Mouse (Mus musculus) E14TG2a.4 (cell line): Measurements from ENCODE around the gene Tenm2.

ENCODE experiments used
- CTCF ChIP-seq: conservative IDR thresholded peaks from 2 replicates; pipeline ENCODE4 v1.5.1; 2014; ENCODE audit warnings: low read length
- NANOG ChIP-seq: IDR thresholded peaks from 2 replicates; pipeline ENCODE4 v1.6.1; 2014; ENCODE audit warnings: borderline replicate concordance, low read length, mixed read lengths

DNA sequence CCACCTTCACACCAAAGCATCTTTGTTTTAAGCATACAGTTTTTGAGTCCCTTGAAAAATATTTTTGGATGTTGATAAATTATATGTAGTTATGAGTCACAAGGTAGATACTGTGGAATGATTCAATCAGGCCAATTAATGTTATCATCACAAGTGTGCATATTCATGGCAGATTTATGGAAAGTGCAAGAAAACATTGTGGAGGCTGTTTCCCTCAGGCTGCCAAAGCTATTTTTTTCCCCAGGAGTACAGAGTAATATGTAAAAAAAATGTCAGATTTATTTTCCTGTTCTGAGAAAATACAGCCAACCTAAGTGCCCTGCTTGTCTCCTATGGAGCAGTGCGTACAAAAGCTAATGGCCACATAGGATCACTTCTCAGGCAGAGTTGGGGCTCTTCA, 882.5 kb downstream of the Tenm2 start:
- TF ChIP-seq CTCF (no peak), NANOG (no peak)
